Mouse (Mus musculus) forebrain, embryonic 13.5 days (tissue): ENCODE data around the gene Rln3. TPM values are rescaled to one million over a fixed set of nuclear protein-coding genes. Genes with fewer than 3 reads are reported as not detected.
"Not testable (repeated sequence)": the region's sequence is repeated elsewhere in the genome, so short reads cannot be mapped to it uniquely, and the experiment has no call there.

ENCODE experiments used
- ATAC-seq: fragments of 200-750 bp; cut with Nextera tagmentation; 2 replicates; pipeline ENCODE4 v1.8.0; 2017
- H3K27ac ChIP-seq: fragments of 300-500 bp; sonication (generic); 2 replicates; pipeline ENCODE4 v1.5.1; 2015; ENCODE audit warnings: inconsistent platforms, mild to moderate bottlenecking, moderate library complexity
- H3K27me3 ChIP-seq: fragments of 300-500 bp; sonication (generic); 2 replicates; pipeline ENCODE4 v1.6.1; 2015; ENCODE audit warnings: mild to moderate bottlenecking, inconsistent platforms
- H3K36me3 ChIP-seq: fragments of 300-500 bp; sonication (generic); 2 replicates; pipeline ENCODE4 v1.6.1; 2015; ENCODE audit warnings: mild to moderate bottlenecking, inconsistent platforms; ENCODE audit not compliant: poor library complexity, severe bottlenecking
- H3K4me1 ChIP-seq: fragments of 300-500 bp; sonication (generic); 2 replicates; pipeline ENCODE4 v1.6.1; 2015; ENCODE audit warnings: inconsistent platforms
- H3K4me2 ChIP-seq: fragments of 300-500 bp; sonication (generic); 2 replicates; pipeline ENCODE4 v1.6.1; 2015; ENCODE audit warnings: inconsistent platforms, mild to moderate bottlenecking, moderate library complexity
- H3K4me3 ChIP-seq: fragments of 300-500 bp; sonication (generic); 2 replicates; pipeline ENCODE4 v1.5.1; 2015; ENCODE audit warnings: mild to moderate bottlenecking, inconsistent platforms
- H3K9ac ChIP-seq: fragments of 300-500 bp; sonication (generic); 2 replicates; pipeline ENCODE4 v1.6.1; 2015; ENCODE audit warnings: mild to moderate bottlenecking, inconsistent platforms
- H3K9me3 ChIP-seq: fragments of 300-500 bp; sonication (generic); replicated peaks from 2 replicates; pipeline ENCODE4 v1.6.1; 2016; ENCODE audit warnings: inconsistent platforms
- WGBS: fragments of 180-500 bp; shearing (Covaris S2); methylation state at CpG from one replicate; pipeline ENCODE4 v1.1.7; 2015; 5-methylcytosine and 5-hydroxymethylcytosine counted together
- polyA plus RNA-seq: library from polyadenylated mRNA; unstranded; fragments of >200 nt; fragmentation: Nextera tagmentation; extraction: Ambion mirVana; gene quantifications from 2 replicates; pipeline ENCODE4 v1.2.1, GENCODE M21; 2015

The Rln3 gene
- polyA plus RNA-seq, 1 experiment from 2014 or later: not detected

- Histone ChIP-seq H3K9me3 (no peaks in the 10 kb centered on the region), H3K27ac (no peak within 1 kb of the TSS), H3K27me3 (peaks cover 42% of the 10 kb centered on the region), H3K36me3 (no peaks in the 10 kb centered on the region), H3K4me1 (peaks cover 26% of the 10 kb centered on the region), H3K9ac (peak within 1 kb of the TSS; percentile 64), H3K4me3 (peak within 1 kb of the TSS; percentile 53), H3K4me2 (peak within 1 kb of the TSS; percentile 98)
- WGBS: under 1% methylated on average over 43 of the region's 45 CpGs
- 0 out of 2 replicates have a peak, but pooled peaks have one; percentile 33 for ATAC-seq
These were observed 32.9 kb downstream of the Rln3 start, which contains the start of gene 2210011C24Rik for GRCm38 (mm10) chr8:84011705-84012498. TSS of gene 2210011C24Rik (minus strand) at chr8:84012171.

DNA sequence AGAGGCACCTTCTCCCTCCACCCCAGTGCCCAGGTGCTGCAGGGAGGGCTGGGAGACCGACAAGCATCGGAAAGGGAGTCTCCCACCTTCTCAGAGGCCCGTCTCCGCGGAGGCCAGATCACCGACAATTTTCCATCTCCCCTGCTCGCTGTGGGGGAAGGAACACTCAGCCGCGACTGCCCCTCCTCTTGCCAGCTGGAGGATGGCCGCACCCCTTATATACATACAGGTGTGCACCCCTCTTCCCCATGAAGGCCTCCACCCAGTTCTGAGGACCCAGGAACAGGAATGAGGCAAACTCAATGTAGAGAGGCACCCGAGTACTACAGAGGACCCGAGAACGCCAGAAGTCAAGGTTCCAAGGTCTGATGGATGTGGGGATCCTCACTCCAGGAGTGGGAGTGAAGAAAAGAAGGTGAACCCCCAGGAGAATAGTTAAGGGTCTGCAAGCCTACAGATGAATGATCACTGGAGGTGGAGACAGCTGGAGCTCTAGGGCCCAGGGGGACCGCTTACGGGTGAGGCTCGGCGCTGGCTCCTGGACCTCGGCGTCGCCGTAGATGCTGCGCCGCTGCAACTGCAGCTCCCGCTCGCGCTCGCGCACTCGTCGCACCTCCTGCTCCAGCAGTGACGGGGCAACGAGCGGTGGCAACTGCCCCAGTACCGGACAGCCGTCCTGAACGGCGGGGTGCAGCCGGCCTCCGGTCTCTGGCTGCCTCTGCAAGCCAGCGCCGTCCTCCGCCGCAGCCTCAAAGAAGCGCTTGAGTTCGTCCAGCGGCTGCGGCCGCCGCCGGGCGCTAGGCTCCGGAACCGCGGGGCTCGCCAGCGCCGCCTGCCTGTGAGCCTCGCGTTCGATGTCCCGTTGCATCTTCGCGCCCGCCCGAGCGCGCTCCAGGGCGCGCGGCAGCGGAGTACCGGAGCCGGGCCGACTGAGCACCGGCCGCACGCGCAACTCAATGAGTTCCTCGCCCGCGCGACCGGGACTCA, 33.9 kb downstream of the Rln3 start:
- peaks cover 26% of the 10 kb centered on the region for H3K4me1 ChIP-seq
- H3K27ac ChIP-seq: no peak overlapping the region
- ATAC-seq: peak; percentile 55
- H3K4me2 ChIP-seq: peak overlapping the region; percentile 98
- no peaks in the 10 kb centered on the region for H3K36me3 ChIP-seq
- H3K4me3 ChIP-seq: peak overlapping the region; percentile 53
- peak overlapping the region; percentile 64 for H3K9ac ChIP-seq
- 1% methylated on average over 78 of the region's 83 CpGs for WGBS
- peaks cover 42% of the 10 kb centered on the region for H3K27me3 ChIP-seq
- H3K9me3 ChIP-seq: no peaks in the 10 kb centered on the region

GRCm38 (mm10) chr8:84009876-84010275, 34.9 kb downstream of the Rln3 start:
- no peaks in the 10 kb centered on the region for H3K36me3 ChIP-seq
- no peak overlapping the region for H3K27ac ChIP-seq
- H3K9me3 ChIP-seq: no peaks in the 10 kb centered on the region
- WGBS: 2% methylated on average over 11 of the region's 11 CpGs
- 0 out of 2 replicates have a peak overlapping the region, but pooled peaks have one; percentile 2 for H3K4me3 ChIP-seq
- H3K27me3 ChIP-seq: peaks cover 42% of the 10 kb centered on the region
- H3K9ac ChIP-seq: no peak overlapping the region
- peaks cover 29% of the 10 kb centered on the region for H3K4me1 ChIP-seq
- H3K4me2 ChIP-seq: no peak overlapping the region
- ATAC-seq: no peak

- 30% methylated on average over 7 of the region's 7 CpGs for WGBS
- H3K36me3 ChIP-seq: no peaks in the 10 kb centered on the region
These were observed 36.4 kb downstream of the Rln3 start for GRCm38 (mm10) chr8:84008362-84008761.

DNA sequence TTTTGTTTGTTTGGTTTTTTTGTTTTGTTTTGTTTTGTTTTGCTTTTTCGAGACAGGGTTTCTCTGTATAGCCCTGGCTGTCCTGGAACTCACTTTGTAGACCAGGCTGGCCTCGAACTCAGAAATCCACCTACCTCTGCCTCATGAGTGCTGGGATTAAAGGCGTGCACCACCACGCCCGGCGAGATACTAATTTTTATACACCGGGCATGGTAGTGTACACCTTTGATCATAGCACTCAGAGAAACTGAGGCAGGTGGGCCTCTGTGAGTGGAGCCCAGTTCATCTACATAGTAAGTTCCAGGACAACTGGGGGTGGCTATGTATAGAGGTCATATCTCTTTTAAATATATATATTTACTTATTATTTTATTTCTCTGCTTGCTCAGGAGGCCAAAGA, 39.3 kb downstream of the Rln3 start:
- 94% methylated on average over 7 of the region's 7 CpGs for WGBS
- H3K9me3 ChIP-seq, H3K4me3 ChIP-seq: not testable (repeated sequence)

More at GRCm38 (mm10) chr8:84008362-84008761, 36.4 kb downstream of the Rln3 start:
- peaks cover 35% of the 10 kb centered on the region for H3K27me3 ChIP-seq
- H3K4me1 ChIP-seq: peaks cover 38% of the 10 kb centered on the region
- ATAC-seq: no peak
- no peak overlapping the region for H3K9ac ChIP-seq
- no peak overlapping the region for H3K4me3 ChIP-seq
- H3K9me3 ChIP-seq: no peaks in the 10 kb centered on the region
- H3K27ac ChIP-seq: no peak overlapping the region
- no peak overlapping the region for H3K4me2 ChIP-seq

DNA sequence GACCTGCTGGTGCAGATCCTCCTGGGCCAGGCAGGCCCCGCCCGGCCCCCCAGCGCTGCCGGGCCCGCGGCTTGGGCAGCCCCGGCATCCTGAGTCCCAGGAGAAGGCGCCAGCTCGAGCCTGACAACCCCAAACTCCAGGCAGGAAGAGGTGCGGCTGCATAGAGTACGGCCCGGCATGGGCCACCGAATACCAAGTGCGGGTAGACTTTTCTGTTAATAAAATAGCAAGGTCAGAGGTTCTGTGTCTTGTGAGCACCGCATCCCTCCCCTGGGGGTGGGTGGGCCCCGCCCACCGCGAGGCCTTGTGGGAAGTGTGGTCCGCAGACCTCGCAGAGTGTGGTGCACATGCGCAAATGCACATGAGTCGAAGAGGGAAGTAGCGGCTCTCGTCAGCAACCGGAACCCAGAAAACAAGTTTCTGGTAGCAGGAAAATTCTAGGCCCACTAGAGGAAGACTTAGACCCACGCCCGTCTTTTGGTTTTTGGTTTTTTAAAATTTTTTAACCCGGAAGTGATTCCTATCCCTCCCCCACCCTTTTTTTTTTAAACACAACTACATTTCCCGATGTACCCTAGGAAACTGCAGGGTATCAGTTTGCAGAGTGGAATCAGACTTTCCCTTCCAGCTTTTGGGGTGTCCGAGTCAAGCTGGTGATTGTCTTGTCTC, 40.1 kb downstream of the Rln3 start:
- H3K9me3 ChIP-seq: no peaks in the 10 kb centered on the region
- H3K4me3 ChIP-seq: peak overlapping the region; percentile 50
- H3K4me2 ChIP-seq: peak overlapping the region; percentile 70
- H3K36me3 ChIP-seq: peaks cover 31% of the 10 kb centered on the region
- H3K9ac ChIP-seq: peak overlapping the region; percentile 70
- peak; percentile 90 for ATAC-seq
- H3K4me1 ChIP-seq: peaks cover 28% of the 10 kb centered on the region
- H3K27ac ChIP-seq: peak overlapping the region; percentile 27; the same call in 1 of the 2 replicates
- 1% methylated on average over 30 of the region's 30 CpGs for WGBS
- peaks cover 32% of the 10 kb centered on the region for H3K27me3 ChIP-seq

More for the DNA sequence above, 39.3 kb downstream of the Rln3 start:
- peaks cover 27% of the 10 kb centered on the region for H3K4me1 ChIP-seq
- peaks cover 22% of the 10 kb centered on the region for H3K36me3 ChIP-seq
- peaks cover 30% of the 10 kb centered on the region for H3K27me3 ChIP-seq
- H3K4me2 ChIP-seq, H3K27ac ChIP-seq, H3K9ac ChIP-seq, ATAC-seq: not testable (repeated sequence)

DNA sequence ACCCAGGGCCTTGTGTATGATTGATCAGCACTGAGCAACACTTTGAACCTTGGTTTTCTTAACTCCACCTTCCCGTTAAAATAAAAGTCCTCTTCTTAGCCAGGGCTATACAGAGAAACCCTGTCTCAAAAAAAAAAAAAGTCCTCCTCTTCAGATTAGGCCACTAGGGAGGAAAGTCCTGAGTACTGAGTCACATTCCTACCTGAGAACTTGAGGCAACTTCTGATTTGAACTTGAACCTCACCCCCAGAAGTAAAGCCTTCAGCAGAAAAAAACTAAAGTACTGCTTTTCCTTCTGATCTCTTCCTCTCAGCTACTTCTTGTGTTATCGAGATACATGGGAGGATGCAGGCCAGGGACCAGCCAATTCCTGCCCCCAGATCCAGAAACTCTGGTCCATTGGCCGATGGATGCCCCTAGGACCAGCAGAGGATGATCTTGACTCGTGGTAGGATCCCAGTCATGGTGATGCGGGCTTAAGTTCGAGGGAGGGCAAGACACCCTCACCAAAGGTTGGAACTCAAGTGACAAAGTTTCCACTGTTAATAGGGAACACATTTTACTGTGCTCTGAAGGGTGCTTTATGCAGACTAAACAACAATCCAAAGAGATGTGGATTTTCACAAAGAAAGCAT, 41.1 kb downstream of the Rln3 start:
- peaks cover 33% of the 10 kb centered on the region for H3K36me3 ChIP-seq
- 76% methylated on average over 6 of the region's 6 CpGs for WGBS

GRCm38 (mm10) chr8:84002957-84003611, 41.7 kb downstream of the Rln3 start:
- Histone ChIP-seq H3K9ac (no peak overlapping the region), H3K4me2 (0 out of 2 replicates have a peak overlapping the region, but pooled peaks have one; percentile 21), H3K27ac (no peak overlapping the region), H3K4me3 (no peak overlapping the region), H3K27me3 (peaks cover 32% of the 10 kb centered on the region), H3K4me1 (peaks cover 39% of the 10 kb centered on the region), H3K9me3 (no peaks in the 10 kb centered on the region), H3K36me3 (peaks cover 33% of the 10 kb centered on the region)
- 58% methylated on average over 12 of the region's 12 CpGs for WGBS
- ATAC-seq: no peak

More for the DNA sequence above, 41.1 kb downstream of the Rln3 start:
- Histone ChIP-seq H3K9ac (0 out of 2 replicates have a peak overlapping the region, but pooled peaks have one; percentile 70), H3K4me3 (peak overlapping the region; percentile 50), H3K27me3 (peaks cover 32% of the 10 kb centered on the region), H3K9me3 (no peaks in the 10 kb centered on the region), H3K27ac (no peak overlapping the region), H3K4me1 (peaks cover 38% of the 10 kb centered on the region), H3K4me2 (peak overlapping the region; percentile 70)
- ATAC-seq: no peak

- peak within 1 kb of the TSS; percentile 10; the same call in 1 of the 2 replicates for H3K4me3 ChIP-seq
- H3K27me3 ChIP-seq: peaks cover 32% of the 10 kb centered on the region
- ATAC-seq: no peak
- H3K4me2 ChIP-seq: peak within 1 kb of the TSS; percentile 43
- no peaks in the 10 kb centered on the region for H3K9me3 ChIP-seq
- WGBS: 15% methylated on average over 61 of the region's 61 CpGs
- peaks cover 42% of the 10 kb centered on the region for H3K4me1 ChIP-seq
- H3K27ac ChIP-seq: no peak within 1 kb of the TSS
- peaks cover 33% of the 10 kb centered on the region for H3K36me3 ChIP-seq
- H3K9ac ChIP-seq: peak within 1 kb of the TSS; percentile 43; the same call in 1 of the 2 replicates
These were observed 43.4 kb downstream of the Rln3 start, which contains the start of gene 1700067K01Rik for GRCm38 (mm10) chr8:84001281-84002000. TSS of gene 1700067K01Rik (plus strand) at chr8:84001502.

GRCm38 (mm10) chr8:83999825-84000224, 45.0 kb downstream of the Rln3 start:
- Histone ChIP-seq H3K9ac (peak overlapping the region; percentile 78; the same call in 1 of the 2 replicates), H3K27me3 (peaks cover 32% of the 10 kb centered on the region), H3K36me3 (peaks cover 35% of the 10 kb centered on the region), H3K4me2 (no peak overlapping the region), H3K27ac (no peak overlapping the region), H3K9me3 (no peaks in the 10 kb centered on the region), H3K4me3 (no peak overlapping the region; the same call in 1 of the 2 replicates), H3K4me1 (peaks cover 40% of the 10 kb centered on the region)
- 86% methylated on average over 2 of the region's 2 CpGs for WGBS
- ATAC-seq: no peak
